Mouse (Mus musculus): Measurements from ENCODE around the gene Etl4.
A peak's percentile ranks its signal among the peaks of the same experiment; 100 is the strongest.
"Not testable (repeated sequence)": the region's sequence is repeated elsewhere in the genome, so short reads cannot be mapped to it uniquely, and the experiment has no call there.

Gene Etl4

DNA sequence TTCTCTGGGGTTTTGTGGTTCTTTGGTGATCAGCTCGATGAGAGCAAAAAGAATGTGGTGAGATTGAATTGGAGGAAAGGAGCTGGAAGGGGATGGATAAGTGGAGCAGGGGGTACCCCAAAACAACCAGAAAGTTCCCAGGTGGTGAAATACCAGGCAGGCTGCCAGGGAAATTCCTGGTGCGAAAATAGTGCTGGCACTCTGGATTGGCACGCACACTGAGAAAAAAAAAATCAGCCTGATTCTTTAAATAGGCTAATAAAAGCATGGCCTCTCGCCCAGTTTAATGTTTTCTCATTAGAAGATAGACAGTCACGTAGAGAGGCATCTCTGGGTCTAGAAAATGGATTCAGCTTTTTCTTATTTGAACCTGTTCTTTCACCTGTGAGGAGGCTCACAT lies 258.0 kb downstream of the Etl4 start:
- DNase-seq, result peak; percentile 73 to 76

DNA sequence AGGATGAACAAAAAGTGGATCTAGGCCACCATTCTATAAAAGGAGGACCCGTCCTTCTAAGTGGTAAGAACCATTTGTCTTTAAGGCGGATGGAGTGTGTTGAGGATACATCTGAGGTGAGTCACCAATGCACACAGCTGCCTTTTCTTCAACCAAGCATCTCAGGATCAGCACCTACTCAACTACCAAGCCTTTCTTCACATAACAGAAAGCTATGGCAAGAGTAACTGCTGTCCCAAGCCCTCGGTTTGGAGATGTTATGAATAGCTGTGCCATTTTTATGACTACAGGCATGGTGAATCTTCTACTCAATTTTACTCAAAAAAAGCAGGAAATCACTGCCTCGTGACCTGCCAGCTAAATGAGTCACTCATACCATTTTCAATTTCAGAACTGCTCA lies 258.6 kb downstream of the Etl4 start:
- no peak for DNase-seq

DNA sequence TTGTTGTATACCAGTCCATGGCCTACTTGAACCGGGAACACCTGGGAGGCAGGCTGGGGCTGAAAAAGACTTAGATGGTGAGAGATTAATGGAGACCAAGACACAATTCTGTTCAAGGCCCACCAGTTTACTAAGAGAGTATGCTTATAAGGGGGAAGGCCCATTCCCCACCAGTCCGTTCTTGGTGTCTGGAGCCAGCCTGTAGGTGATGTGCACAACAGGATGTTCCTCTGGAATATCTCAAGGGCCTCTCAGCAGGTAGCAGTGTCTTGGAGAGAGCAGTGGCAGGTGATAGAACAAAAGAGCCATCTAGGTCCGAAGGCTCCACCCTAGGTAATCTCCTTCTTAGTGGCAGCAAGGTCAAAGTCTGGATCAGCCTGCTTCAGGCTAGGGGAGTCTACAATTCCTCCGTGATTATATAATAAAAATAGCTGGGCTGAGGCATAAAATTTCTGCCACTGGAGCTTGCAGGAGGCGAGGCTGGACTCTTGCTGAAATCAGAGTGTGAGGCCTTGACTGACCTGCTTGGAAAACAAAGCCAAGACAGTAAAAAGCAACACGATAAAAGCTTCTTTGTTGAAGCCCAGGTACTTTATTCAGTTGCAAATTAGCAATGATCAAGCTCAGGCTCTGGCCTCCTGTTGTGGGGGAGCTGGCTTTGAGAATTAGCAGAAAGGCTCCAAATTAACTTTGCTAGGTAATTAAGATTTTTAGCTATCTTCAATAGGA lies 267.0 kb downstream of the Etl4 start:
- not testable (repeated sequence) for DNase-seq

DNA sequence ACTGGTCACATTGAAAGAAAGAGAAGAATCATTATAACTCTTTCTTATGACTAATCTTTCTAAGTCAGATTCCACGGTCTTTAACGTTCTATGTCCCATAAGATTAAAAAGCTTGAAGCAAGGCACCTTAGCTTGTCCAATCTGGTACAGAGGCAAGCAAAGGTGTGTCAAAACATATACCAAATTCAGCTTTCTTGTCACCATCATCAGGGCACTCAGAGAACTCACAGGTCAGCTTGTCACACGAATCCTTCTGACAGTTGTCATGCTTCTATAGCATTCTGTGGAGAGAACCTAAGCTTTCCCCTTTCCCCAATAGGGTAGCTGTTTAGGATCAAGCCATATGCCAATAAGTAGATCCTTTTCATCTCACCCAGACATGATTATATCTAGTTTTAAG lies 267.7 kb downstream of the Etl4 start:
- not testable (repeated sequence) for DNase-seq

DNA sequence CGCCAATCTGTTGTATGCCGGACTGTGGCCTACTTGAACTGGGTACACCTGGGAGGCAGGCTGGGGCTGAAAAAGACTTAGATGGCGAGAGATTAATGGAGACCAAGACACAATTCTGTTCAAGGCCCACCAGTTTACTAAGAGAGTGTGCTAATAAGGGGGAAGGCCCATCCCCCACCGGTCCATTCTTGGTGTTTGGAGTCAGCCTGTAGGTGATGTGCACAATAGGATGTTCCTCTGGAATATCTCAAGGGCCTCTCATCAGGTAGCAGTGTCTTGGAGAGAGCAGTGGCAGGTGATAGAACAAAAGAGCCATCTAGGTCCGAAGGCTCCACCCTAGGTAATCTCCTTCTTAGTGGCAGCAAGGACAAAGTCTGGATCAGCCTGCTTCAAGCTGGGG lies 271.0 kb downstream of the Etl4 start:
- not testable (repeated sequence) for DNase-seq

DNA sequence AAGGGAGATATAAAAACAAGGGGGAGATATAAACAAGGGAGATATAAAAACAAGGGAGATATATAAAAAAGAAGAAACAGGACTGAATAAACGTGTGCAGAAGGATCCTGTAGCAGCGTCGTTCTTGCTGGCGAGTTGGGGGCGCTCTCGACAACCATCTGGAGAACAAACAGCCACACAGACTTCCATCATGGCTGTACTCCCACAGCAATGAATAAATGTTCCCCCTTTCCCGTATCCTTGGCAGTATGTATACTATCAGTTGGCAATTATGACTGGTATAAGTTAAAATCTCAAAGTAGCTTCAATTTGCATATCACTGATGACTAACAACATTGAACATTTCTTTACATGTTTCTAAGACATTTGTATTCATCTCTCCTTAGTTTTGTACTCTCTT lies 277.6 kb downstream of the Etl4 start:
- not testable (repeated sequence) for DNase-seq

DNA sequence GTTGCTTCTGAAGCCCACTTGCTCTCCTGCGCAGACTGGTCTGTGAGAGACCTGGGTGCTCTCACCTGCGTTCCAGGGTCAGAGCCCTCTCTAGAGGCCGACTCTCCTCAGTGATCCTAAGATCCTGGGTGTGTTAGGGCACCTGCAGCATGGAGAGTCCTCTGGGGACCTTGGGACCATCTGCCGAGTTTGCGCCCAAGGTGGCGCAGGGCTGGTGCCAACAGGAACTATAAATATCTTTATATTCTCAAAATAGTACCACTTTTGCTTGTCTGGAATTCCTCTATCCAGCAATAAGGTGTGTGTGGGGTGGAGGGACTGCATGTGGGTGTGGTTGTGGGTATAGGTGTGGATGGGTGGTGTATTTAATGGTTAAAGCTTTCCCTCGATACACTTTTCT lies 293.4 kb downstream of the Etl4 start:
- no peak for DNase-seq

DNA sequence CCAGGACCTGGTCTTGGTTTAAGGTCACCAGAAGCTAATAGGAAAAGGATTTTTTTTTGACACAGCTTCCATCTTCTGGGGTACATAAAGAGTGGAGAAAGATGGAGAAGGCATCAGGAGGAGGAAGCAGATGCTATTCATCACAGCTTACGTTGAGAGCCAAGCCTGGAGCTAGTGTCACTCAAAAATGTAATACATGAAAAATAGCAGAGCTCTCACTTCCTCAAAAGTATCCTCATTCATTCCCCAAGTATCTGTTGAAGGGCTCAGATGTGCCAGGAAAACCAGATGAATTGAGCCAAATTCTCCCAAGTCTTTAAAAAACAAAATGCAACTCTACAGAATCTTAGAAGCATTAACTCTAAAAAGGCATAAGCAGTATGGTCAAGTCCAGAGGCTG lies 297.1 kb downstream of the Etl4 start:
- DNase-seq, result no peak

DNA sequence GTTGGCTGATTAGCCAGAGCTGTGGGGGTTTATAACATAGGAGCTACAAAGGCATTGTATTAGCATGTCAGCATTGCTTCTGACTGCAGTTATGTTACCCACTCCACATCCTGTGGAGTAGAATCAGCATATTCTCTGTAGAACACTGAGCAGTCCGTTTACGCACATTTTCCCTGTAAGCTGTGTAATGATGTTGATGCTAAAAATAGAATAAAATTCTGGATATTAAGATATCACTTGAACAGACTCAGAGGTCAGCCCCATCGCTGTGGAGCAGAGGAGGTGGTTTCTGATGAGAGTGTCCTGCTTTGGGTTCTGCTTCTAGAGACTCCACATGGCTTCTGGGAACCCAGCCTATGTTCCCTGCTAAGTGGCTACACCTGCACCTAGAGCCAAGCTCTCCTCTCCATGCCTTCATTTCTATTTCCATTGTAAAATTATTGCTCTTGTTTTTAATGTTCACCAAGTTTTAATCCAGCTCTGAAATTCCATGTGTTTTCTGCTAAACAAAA lies 299.2 kb downstream of the Etl4 start:
- DNase-seq, result peak; percentile 6 to 34

DNA sequence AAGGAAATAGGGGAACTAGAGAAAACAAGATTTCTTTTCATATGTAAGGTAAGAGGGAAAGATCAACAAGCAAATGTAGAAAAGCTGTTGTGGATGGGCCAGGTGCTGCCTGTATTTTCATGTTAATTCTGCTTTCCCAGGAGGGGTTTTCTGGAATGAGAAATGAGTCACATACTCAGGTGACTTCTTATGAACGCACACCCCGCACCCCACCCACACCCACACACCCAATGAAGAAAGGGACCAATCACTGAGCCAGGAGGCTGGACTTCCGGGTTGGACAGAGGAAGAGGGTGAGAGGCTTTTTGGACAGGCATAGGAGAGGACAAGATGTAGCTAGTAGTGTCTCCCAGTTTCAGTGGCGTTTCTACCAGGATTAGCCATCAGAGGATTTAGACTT lies 299.8 kb downstream of the Etl4 start:
- no peak for DNase-seq

DNA sequence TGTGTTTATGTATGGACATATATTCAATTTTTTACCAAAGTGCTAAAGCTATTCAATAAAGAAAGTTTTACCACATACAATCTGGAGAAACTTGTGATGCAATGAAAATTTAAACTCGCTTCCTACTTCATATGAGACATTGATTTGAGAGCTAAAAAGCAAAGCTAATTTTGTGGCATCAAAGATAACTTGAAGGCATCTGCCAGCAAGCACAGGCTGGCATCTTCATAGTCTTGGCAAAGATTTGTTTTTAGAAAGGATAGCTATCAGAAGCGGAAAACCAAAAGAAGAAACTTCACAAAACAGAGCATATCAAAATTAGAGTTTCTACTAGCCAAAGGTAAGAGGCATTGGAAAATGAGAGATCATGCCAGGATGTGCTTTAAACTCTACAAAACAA lies 306.7 kb downstream of the Etl4 start:
- no peak for DNase-seq

DNA sequence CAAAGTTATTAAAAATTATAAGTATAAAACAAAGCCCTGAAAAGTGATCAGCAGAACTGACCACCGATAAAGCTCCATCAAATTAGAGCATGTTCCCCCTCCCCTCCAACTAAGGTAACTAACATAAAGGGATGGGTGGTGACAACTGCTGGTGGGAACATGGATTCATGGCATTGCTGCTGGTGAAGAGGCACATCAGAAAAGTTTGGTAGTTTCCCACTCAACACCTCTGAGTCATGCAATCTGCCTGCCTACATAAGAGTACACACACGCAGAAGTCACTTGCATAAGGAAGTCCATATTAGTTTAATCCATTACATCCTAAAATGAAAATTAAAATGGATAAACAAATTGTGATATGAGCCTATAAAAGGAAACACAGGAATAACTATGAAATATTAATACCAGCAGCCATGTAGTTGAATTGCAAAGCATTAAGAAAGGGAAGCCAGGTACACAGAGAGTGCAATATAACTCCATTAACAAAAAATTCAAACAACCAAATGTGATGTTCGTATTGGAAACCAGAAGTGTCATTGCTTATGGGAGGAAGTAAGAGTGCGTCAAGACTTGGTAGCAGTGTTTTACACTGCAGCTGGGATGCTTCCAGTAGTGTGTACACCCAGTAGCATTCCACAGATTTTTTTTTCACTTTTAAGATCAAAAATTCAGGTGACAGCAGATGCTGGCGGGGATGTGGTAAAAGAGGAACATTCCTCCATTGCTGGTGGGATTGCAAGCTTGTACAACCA lies 307.3 kb downstream of the Etl4 start:
- no peak for DNase-seq

DNA sequence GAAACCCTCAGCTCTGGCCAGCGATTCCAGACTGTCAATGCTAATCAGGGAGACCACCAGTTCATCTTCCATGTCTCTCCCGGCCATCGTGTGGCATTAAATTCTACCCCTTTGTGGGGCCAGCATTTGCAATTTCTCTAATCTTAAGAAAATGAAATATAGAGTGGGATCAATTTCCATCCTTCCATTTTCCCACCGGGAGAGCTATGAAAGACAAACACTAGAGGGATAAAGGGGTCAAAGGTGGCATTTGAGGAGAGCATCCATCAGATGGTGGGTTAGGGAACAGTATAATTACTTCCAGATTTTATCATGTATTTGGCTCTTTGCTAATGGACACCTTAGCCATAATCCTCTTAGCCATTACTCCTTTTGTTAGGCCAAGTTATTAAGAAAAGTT lies 321.8 kb downstream of the Etl4 start:
- no peak for DNase-seq

DNA sequence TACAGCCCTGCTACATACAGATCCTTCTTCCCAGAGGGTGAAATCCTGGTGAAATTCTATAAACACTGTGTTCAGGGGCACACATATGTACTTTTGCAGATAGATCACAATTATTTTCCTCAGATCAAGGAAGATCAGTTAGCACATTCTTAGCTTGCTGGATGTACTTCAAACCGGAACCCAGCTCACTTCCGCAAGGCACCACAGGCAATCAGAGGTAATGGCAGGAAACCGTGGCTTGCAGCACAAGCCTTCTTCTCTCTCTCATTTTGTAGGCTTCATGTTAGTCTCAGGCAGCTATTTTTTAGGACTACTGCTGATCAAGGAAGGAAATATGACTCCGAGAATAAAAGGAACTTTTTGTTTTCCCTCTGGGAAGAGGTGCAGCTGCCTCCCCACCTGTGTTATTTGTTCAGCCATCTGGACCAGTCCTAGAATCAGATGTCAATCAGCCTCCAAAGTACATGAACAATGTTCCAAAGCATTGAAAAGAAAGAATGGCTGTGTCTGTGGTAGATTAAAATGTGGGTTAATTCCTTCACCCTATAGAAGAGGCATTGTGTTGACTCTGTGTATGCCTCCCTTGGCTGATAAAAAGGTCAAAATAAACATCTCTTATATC lies 338.6 kb downstream of the Etl4 start:
- DNase-seq, result no peak

DNA sequence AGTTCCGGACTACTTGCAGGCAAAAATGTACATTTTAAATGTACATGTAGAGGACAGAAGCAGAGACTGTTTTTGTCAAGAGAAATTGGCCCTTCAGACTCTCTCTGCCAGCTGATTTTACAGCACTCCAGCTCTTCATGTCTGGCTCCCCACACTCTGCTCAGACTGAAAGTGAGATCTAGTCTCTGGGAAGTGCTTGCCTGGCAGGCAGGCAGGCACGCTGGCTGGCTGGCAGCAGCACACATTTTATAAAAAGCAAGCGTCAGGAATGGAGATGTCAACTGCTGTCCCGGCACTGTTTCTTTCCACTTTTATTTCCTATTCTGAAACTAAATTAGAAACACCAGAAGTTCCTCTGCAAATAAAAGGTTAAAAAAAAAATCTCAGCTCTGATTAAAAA lies 339.8 kb downstream of the Etl4 start:
- DNase-seq, result peak; percentile 4 to 15

DNA sequence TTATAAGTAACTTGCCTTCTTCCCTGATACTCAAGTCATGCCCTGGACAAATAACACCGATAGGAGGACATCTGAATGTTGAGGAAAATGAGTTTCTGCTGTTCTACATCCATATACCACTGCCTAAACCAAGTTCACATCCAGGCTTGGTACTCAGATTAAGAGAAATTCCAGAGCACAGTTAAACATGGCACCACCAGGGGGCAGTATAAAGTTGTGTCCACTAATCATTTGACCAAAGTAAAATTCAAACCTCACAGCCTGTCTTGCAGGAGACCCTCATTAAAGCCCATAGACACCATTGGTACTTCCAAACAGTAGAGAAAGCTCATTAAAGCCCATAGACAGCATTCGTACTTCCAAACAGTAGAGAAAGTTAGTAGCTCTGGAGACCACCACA lies 366.5 kb downstream of the Etl4 start:
- DNase-seq, result peak; percentile 80 to 88

DNA sequence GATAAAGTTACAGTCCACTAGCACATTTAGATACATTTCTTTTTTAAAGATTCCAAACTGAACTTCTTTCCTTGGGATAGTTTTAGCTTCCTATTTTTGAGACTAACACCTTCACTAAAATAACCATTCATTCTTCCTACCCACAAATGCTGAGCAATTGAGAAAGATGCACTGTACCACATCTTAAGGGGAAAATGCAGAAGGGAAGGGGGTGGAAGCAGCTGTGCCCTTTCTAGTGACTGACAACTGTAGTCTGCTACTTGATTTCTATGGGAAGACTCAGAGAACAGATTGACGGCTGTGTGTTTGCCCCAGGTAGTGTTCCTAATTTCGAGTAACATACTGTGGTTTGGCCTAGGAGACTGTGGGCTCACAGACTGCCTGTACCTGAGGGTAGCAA lies 372.3 kb downstream of the Etl4 start:
- no peak for DNase-seq

DNA sequence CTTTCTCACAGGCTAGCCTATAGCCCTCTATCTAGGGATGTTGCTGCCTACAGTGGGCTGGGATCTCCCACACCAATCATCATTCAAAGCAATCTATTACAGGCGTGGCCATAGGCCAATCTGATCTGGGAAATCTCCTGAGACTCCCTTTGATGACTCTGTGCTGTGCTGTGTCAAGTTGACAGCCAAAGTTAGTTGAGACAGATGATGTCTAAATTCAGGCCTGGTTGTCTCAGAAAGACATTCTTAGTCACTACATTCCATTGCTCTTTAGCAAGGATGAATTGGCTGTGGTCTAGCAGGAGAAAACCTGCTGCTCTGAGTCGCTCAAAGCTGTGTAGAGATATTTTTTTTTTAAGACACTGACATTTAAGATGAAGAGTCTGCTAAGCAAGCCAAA lies 374.8 kb downstream of the Etl4 start:
- DNase-seq, result no peak

DNA sequence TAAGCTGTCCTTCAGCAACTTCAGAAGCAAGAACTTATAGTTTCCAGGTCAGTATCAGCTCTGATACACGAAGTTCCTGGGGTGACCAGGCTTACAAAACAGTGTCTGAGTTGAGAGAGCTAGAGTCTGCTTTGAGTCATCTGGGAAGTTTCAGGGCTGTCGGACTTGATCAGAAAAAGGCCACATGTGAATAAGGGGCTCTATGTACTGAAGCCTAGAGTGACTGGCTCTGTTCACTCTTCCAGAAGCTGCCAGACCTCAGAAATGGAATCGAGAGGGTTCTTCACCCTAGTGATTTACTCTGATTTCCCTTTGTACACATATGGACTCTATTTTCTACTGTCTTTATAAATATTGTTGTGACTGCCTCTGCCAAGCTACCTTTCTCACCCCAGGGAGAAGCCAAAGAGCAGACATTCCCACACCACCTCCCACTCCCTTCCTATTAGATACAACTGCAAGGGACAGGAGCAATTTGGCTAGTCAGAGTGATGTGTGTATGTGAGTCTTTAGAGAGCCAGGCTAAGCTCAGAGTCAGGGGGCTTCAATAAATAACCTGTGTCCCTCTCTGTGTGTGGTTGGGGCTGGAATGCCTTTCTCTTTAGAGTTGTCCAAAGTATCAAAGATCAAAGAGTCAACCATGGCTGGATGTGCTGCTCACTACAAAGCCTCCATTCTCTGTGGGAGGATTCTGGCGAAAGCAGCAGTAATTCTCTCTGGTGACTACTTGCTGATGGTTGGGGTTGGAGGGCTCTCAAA lies 381.6 kb downstream of the Etl4 start:
- no peak for DNase-seq

DNA sequence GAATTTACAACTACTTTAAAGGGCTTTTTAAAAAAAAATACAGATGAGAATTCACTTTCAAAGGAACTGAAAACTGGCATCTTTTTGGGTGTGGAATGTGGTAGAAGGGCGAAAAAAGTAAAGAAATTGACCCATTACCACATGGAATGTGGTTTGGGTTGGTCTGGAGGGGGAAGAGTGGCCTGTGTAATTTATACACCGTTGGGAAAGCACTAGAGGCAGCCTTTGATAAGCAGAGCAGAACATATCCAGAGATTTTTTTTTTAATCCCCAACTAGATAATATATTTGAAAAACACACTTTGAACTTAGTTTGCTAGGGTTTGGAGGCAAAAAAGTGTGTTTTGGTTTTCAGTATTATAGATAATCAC lies 382.1 kb downstream of the Etl4 start:
- DNase-seq, result no peak

DNA sequence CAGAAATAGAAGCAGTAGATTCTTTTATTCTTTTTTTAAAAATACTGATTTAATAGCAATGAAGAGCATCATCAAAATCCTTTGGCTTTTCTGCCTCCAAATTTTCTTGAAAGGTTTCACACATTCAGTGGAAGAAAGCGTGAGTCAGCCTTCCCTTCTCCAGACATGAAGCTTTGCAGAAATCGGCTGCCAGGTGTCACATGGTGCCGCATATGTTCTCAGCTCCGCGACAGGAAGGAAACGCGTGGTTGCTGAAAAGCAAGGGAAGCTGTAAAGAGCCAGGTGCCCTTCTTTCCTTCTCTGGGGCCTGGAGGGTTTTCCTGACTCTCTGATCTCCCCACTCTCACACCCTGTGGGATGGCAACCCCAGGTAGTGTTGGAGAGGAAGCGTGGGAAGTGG lies 383.8 kb downstream of the Etl4 start:
- DNase-seq, result peak; percentile 51 to 62

DNA sequence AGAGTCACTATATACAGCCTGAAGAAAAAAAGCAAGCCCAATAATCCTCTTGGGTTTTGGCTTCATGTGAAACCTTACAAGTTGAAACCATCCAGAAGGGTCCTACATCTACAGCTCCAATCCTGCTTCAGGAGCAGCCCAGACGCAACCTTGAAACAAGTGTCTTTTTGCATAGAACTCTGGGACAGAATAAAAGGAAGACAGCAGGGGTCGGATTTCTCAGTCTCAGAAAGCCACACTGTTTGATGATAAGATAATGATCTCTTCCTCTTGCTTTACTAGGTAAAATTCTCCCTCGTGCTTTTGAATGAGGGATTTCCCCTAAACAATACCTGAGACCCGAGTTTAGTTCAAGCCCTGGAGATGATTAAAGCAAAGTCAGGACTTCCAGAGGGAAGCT lies 385.0 kb downstream of the Etl4 start:
- DNase-seq, result no peak

DNA sequence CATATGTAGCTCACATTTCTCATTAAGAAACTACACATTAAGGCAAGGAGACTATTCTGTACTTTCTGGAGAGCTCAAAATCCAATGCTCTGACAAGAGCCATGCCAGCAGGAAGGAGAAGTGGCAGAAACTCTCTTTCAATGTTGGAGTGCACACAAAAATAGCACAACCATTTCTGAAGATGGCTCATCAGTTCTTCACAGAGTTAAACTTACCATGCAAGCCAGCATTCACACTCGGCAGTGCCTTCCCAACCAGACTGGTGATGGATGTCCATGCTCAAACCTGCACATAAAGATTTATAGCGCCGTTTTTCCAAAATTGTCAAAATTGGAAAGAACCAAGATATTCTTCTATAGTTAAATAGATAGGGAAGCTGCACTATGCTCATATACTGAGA lies 392.9 kb downstream of the Etl4 start:
- no peak for DNase-seq
